Mouse (Mus musculus): ENCODE data around the gene Cfap65.
A peak's percentile ranks its signal among the peaks of the same experiment; 100 is the strongest.

Cfap65 gene

GRCm38 (mm10) chr1:74939762-74940161, 4.4 kb upstream of the Cfap65 start:
- peak; percentile 40 for DNase-seq (ENCODE audit: low read depth, low spot score)

DNA sequence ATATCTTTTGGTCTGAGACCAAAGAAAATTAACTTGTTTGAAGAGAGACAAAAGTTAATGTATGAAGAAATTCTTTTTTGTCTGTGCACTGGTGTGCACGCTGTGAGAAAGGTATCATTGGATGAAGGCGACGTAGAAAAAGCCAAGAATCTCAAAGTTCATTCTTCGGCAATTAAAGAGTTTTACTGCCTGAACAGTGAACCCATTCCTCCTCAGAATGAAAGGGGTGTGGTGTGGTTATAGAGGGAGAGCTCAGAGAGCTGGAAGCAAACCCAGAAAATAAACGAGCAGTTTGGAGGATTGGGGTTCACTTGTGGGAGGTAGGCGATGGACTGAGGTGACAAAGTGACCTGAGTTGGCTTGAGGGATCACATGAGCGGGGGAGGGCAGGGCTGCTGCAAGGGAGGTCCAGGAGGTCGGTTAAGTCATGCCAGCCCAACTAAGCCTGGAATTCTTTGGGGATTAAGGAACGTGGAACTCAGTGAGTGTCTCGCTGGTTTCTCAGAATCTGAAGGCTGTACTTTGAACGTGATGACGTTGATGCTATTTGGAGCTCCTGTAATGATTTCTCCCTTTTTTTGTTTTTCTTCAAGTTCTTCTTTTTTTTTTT, 927 bp upstream of the Cfap65 start:
- no peak for DNase-seq (ENCODE audit: low read depth, low spot score)

GRCm38 (mm10) chr1:74927621-74928296, 7.6 kb downstream of the Cfap65 start:
- no peak for DNase-seq (ENCODE audit: low read depth, low spot score)

GRCm38 (mm10) chr1:74926721-74927120, 8.7 kb downstream of the Cfap65 start:
- DNase-seq (ENCODE audit: low read depth, low spot score), result no peak

GRCm38 (mm10) chr1:74924464-74924863, 10.9 kb downstream of the Cfap65 start:
- DNase-seq (ENCODE audit: low read depth, low spot score), result no peak

DNA sequence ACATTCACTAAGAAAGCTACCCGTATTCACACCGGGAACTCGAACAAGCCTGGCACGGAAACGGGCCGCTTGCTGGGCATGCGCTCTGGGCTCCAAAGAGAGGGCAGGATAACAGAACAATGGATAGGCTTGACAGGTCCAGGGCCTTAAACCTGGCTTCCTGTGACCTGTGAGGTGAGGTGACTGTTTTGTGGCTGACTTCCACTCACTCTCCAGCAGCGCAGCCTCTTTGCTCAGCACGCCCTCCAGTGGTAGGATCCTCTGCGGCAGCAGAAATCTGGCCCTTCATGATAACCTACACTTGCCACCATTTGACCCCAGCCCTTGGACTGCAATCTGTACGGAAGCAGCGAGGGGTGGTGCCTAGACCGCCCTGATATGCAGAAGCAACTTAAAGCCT, 19.7 kb downstream of the Cfap65 start:
- DNase-seq (ENCODE audit: low read depth, low spot score), result no peak

GRCm38 (mm10) chr1:74902191-74902590, 33.2 kb downstream of the Cfap65 start:
- no peak for DNase-seq (ENCODE audit: low read depth, low spot score)

- DNase-seq (ENCODE audit: low read depth, low spot score), result peak; percentile 56
Observed at GRCm38 (mm10) chr1:74901686-74902085, 33.7 kb downstream of the Cfap65 start.

DNA sequence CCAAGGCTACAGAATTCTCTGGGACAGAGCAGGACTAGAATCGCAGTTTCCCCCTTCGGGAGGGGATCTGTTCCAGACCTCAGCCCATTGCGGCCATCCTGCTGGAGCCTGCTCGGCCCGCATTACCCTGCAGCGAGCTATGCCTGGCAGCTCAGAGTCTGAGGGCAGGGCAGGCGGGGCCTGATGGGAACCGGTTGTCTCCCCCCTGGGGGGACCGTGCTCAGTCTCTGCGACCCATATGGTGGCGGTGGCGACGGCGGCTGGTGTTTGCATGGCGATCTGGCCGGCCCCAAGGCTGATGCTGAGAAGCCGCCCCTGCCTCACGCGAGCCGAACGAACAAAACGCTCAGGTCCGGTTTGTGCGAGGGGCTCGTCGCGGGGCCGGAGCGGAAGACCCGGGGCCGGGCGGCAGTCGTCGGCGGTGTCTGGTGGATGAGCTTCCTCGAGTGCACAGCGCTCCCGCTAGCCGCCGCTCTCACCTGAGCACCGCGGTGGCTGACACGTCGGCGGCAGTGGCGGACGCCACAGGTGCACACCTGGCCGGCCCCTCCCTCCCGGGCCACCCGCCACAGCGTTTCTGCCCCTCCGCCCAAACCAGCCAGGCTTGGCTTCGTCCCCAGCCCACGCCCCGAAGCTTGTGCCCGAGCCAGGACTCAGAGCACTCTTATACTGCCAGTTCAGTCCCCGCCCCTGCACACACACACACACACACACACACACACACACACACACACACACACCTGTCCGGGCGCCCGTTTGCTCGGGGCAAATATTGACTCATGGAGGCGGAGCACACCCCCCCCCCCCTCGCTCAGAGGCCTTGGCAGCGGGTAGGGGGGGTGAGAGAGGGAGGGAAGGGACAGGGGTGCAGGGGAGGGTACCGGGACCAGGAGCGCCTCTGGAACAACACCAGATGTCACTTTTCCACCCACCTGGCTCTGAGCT, 34.8 kb downstream of the Cfap65 start:
- no peak for DNase-seq (ENCODE audit: low read depth, low spot score)

DNA sequence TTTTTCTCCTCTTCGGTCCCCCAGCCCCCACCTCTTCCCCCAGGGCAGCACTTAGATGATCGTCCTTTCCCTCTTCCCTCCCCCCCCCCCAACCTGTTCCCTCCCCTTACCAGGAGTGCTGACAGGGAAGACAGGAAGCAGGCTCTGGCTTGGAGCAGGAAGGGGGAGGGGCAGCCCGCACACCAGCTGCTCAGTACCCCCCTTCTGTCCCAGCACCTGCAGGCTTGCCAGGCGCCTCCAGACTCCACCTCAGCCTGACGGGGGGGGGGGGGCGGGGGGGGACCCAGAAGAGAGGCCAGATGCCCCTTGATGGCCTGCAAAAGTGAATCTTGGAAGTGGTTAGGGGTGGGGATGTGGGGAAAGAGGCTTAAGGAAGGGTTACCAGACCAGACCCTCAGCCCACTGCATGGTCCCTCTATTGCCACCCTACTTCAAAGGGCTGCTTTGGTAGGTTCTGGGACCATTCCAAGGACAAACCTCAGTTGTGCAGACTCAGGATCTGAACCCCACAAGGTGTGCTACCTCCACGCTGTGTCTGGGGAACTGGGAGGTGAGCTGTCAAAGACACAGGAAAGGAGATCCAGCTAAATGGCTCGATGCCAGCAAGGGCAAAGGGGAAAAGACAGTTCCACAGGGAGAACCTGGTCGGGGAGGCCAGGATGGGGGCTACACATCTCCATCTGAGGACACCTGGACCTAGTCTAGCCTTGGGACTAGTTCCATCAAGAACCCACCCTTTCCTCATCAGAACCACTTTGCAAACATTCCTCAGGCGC, 36.6 kb downstream of the Cfap65 start:
- DNase-seq (ENCODE audit: low read depth, low spot score), result no peak

DNA sequence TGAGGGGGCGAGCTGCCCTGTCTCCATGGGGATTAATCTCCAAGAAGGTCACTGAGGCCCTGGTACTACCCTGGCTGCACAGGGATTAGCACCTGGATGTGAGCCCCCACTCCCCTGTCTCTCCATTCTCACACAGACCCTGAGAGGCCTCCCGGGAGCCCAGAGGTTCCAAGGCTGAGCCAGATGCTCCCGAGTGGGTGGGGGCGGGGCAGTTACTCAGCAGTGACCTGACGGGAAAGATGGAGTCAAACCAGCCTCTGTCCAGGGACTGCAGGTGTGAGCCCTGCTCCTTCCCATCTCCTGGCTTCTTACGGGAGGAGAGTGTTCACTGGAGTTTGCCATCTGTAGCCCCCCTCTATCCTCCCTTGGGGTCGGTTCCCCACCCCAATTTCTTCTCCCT, 37.4 kb downstream of the Cfap65 start:
- no peak for DNase-seq (ENCODE audit: low read depth, low spot score)

DNA sequence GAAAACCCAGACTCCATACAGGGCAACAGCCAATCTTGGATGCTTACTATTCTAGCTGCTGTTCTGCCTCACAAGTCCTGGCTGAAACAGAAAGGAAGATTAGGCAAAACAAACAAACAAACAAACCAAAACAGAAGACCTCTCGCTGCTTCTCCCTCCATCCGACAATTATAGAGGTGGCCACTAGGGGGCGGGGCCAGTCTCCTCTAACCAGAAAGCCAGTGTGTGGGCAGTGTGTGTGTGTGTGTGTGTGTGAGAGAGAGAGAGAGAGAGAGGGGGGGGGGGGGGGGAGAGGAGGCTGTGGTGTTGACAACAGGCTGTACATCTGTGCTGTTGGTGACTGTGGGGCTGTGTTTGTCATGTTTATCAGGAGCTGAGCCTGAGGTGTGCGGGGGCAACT, 40.4 kb downstream of the Cfap65 start:
- DNase-seq (ENCODE audit: low read depth, low spot score), result no peak

- DNase-seq (ENCODE audit: low read depth, low spot score), result peak; percentile 64
Observed at GRCm38 (mm10) chr1:74893134-74893855, 42.1 kb downstream of the Cfap65 start, which contains the start of gene Cryba2. TSS of gene Cryba2 (minus strand) at chr1:74893143.

- no peak for DNase-seq (ENCODE audit: low read depth, low spot score)
Observed at GRCm38 (mm10) chr1:74892351-74893133, 42.9 kb downstream of the Cfap65 start.

GRCm38 (mm10) chr1:74891513-74891912, 43.9 kb downstream of the Cfap65 start:
- DNase-seq (ENCODE audit: low read depth, low spot score), result peak; percentile 74

- DNase-seq (ENCODE audit: low read depth, low spot score), result no peak
Observed at GRCm38 (mm10) chr1:74885369-74886042, 49.9 kb downstream of the Cfap65 start, which contains the start of gene Fev. TSS of gene Fev (minus strand) at chr1:74885419.

DNA sequence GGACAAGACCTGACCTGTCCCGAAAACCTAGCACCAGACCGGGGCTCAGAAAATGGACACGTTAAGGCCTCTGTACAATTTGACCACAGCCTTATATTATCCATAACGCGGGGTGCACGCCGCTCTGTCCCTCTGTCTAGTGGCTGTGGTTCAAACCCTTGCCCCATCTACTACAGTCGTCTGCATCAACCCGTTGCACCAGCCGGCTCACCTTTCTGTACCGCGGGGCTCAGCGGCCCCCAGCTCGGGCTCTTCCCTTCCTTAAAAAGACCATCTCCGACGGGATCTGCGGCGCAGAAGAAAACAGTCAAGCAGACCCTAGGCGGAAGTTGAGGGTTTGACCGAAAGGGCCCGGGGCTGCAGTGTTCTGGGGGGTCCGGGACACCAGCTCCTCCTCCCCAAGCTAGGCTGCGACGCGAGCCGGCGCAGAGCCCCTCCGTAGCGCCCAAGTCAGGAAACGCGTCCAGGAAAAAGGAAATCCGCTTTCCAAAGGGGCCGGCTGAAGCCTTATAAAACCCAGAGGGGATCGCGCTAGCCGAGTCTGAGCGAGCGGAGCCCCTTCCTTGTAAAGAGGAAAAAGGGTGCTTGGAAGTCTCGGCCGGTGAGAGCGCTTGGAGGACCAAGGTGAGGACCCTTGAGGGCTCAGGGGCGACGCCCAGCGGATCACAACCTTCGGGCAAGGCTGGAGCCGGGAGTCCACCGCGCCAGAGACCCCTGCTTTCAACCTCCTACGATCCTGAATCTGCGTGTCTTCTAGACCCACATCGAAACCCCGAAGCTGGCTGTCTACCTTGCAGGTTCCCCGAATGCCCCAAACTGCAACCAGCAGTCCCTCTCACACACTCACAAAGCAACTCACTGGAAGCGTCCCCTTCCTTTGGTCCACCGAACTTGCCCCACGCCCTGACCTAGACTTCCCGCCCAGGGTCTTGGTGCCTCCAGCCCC, 50.9 kb downstream of the Cfap65 start:
- DNase-seq (ENCODE audit: low read depth, low spot score), result no peak

- DNase-seq (ENCODE audit: low read depth, low spot score), result no peak
Observed at GRCm38 (mm10) chr1:74883441-74883840, 52.0 kb downstream of the Cfap65 start.

All from forelimb bud, embryonic 11.5 days (tissue).